ENCODE assay signal across 10 mouse cellular contexts in genomic region chr5:140649881-140650414, GRCm38 (mm10). TPM values are rescaled to one million over a fixed set of nuclear protein-coding genes. Genes with fewer than 3 reads are reported as not detected.
DNase-seq lines count a peak whose midpoint lies in the region; ATAC-seq lines count a peak whose summit lies in the region.
"Had no signal": no experiment of that assay in that cellular context is flagged by ENCODE, and none has a peak within 500 bp of the region (broad histone marks: within the 10 kb centered on the region; RNA-seq: fewer than 3 reads in every experiment).

No protein-coding gene starts in this region.

- H3K4me1 ChIP-seq in kidney, embryonic 14.5 days (ENCODE audit: control insufficient read depth, insufficient read depth, low read length) = peaks cover 39% of the 10 kb centered on the region
- peaks cover 55% of the 10 kb centered on the region for H3K4me1 ChIP-seq in forebrain, embryonic 10.5 days
- H3K4me1 ChIP-seq in intestine, embryonic 16.5 days (ENCODE audit: control insufficient read depth, insufficient read depth, low read length) = peaks cover 54% of the 10 kb centered on the region
- H3K4me1 ChIP-seq in midbrain, embryonic 16.5 days (ENCODE audit: control insufficient read depth, insufficient read depth, low read length) = peaks cover 34% of the 10 kb centered on the region

- H3K9me3 ChIP-seq in kidney, embryonic 14.5 days (ENCODE audit: control insufficient read depth, low read length) = no peaks in the 10 kb centered on the region
- no peaks in the 10 kb centered on the region; the same call in 1 of the 2 replicates for H3K9me3 ChIP-seq in forebrain, embryonic 10.5 days
- no peaks in the 10 kb centered on the region for H3K9me3 ChIP-seq in intestine, embryonic 16.5 days (ENCODE audit: control insufficient read depth, low read length)
- H3K9me3 ChIP-seq in midbrain, embryonic 16.5 days (replicated peaks; ENCODE audit: control insufficient read depth, low read length, poor library complexity, severe bottlenecking) = no peaks in the 10 kb centered on the region

- H3K36me3 ChIP-seq in kidney, embryonic 14.5 days (ENCODE audit: control insufficient read depth, insufficient read depth, low read length) = peaks cover 5% of the 10 kb centered on the region; the same call in 1 of the 2 replicates
- peaks cover 22% of the 10 kb centered on the region for H3K36me3 ChIP-seq in forebrain, embryonic 10.5 days (replicated peaks)
- no peaks in the 10 kb centered on the region for H3K36me3 ChIP-seq in intestine, embryonic 16.5 days (ENCODE audit: control insufficient read depth, insufficient read depth, low read length)
- H3K36me3 ChIP-seq in midbrain, embryonic 16.5 days (ENCODE audit: control insufficient read depth, insufficient read depth, low read length) = no peaks in the 10 kb centered on the region

- H3K4me2 ChIP-seq in kidney, embryonic 14.5 days (replicated peaks; ENCODE audit: low read depth, low read length) = peak overlapping the region; percentile 65
- peak overlapping the region; percentile 82 for H3K4me2 ChIP-seq in intestine, embryonic 16.5 days (ENCODE audit: low read depth, low read length)
- H3K4me2 ChIP-seq in midbrain, embryonic 16.5 days (ENCODE audit: low read length) = peak overlapping the region; percentile 76

- no peak overlapping the region for H3K4me3 ChIP-seq in kidney, embryonic 14.5 days (ENCODE audit: low read length)
- peak overlapping the region; percentile 81 for H3K4me3 ChIP-seq in forebrain, embryonic 10.5 days
- no peak overlapping the region; the same call in 1 of the 2 replicates for H3K4me3 ChIP-seq in intestine, embryonic 16.5 days (ENCODE audit: low read length)
- H3K4me3 ChIP-seq in midbrain, embryonic 16.5 days (ENCODE audit: low read depth, low read length) = no peak overlapping the region

- no peak overlapping the region; the same call in 1 of the 2 replicates for H3K27ac ChIP-seq in kidney, embryonic 14.5 days (ENCODE audit: low read depth, low read length)
- peak overlapping the region; percentile 99 for H3K27ac ChIP-seq in forebrain, embryonic 10.5 days
- H3K27ac ChIP-seq in intestine, embryonic 16.5 days (ENCODE audit: low read length) = peak overlapping the region; percentile 83
- H3K27ac ChIP-seq in midbrain, embryonic 16.5 days (ENCODE audit: low read length) = peak overlapping the region; percentile 90; the same call in 1 of the 2 replicates

- no peak for ATAC-seq in kidney, embryonic 14.5 days (ENCODE audit: low FRiP score, low TSS enrichment)
- ATAC-seq in intestine, embryonic 16.5 days = no peak
- ATAC-seq in midbrain, embryonic 16.5 days = no peak

- H3K9ac ChIP-seq in kidney, embryonic 14.5 days (ENCODE audit: low read depth, low read length) = no peak overlapping the region
- 0 out of 2 replicates have a peak overlapping the region, but pooled peaks have one; percentile 61 for H3K9ac ChIP-seq in intestine, embryonic 16.5 days (ENCODE audit: low read depth, low read length)
- peak overlapping the region; percentile 68; the same call in 1 of the 2 replicates for H3K9ac ChIP-seq in midbrain, embryonic 16.5 days (ENCODE audit: low read depth, low read length)

- WGBS in kidney, embryonic 14.5 days = 50% methylated on average over 7 of the region's 7 CpGs
- 59% methylated on average over 7 of the region's 7 CpGs for WGBS in forebrain, embryonic 10.5 days
- WGBS in intestine, embryonic 16.5 days = 62% methylated on average over 7 of the region's 7 CpGs
- 65% methylated on average over 7 of the region's 7 CpGs for WGBS in midbrain, embryonic 16.5 days

- H3K27me3 ChIP-seq in kidney, embryonic 14.5 days (ENCODE audit: control insufficient read depth, insufficient read depth, low read length) = no peaks in the 10 kb centered on the region
- H3K27me3 ChIP-seq in forebrain, embryonic 10.5 days (ENCODE audit: poor library complexity, severe bottlenecking) = peaks cover 4% of the 10 kb centered on the region; the same call in 1 of the 2 replicates
- H3K27me3 ChIP-seq in intestine, embryonic 16.5 days (replicated peaks; ENCODE audit: control insufficient read depth, insufficient read depth, low read length) = no peaks in the 10 kb centered on the region
- no peaks in the 10 kb centered on the region for H3K27me3 ChIP-seq in midbrain, embryonic 16.5 days (ENCODE audit: control insufficient read depth, insufficient read depth, low read depth, low read length)

- no peak for DNase-seq in kidney, postnatal 14 days
- DNase-seq in forebrain, embryonic 10.5 days (ENCODE audit: extremely low spot score, low spot score) = no peak
- no peak for DNase-seq in left cerebral cortex, adult 18-20 months (ENCODE audit: low spot score in 2 of 2)
- DNase-seq in thymus, postnatal 14 days = no peak
- no peak for DNase-seq in adrenal gland, postnatal 10 days
- DNase-seq: adrenal gland, postnatal 25 days; layer of hippocampus, postnatal 36 days had no signal

RNA-seq across cellular contexts. Expression of gene Ttyh3, which starts 1.1 kb away (rescaled TPM):
- polyA plus RNA-seq in kidney, embryonic 14.5 days (2014; fragmentation: Nextera tagmentation; extraction: Ambion mirVana) = 40.0 and 48.5 TPM in 2 replicates
- 31.6 and 35.7 TPM in 2 replicates for polyA plus RNA-seq in forebrain, embryonic 10.5 days (2016; fragmentation: Nextera tagmentation; extraction: Ambion mirVana)
- polyA plus RNA-seq in intestine, embryonic 16.5 days (2015; fragmentation: Nextera tagmentation; extraction: Ambion mirVana) = 17.0 and 24.3 TPM in 2 replicates
- 56.0 and 61.5 TPM in 2 replicates for polyA plus RNA-seq in midbrain, embryonic 16.5 days (2015; fragmentation: Nextera tagmentation; extraction: Ambion mirVana)
- total RNA-seq in left cerebral cortex, adult 18-20 months (2021) = 100 to 1,000 TPM; 202 to 209 TPM
- total RNA-seq in adrenal gland, postnatal 10 days (2021) = 100 to 1,000 TPM in 1 of 2 experiments, 10 to 100 TPM in 1; 79.8 to 108 TPM

RNA-seq across cellular contexts. Expression of gene Lfng, which starts 42.8 kb away (rescaled TPM):
- 32.2 and 39.0 TPM in 2 replicates for polyA plus RNA-seq in kidney, embryonic 14.5 days (2014; fragmentation: Nextera tagmentation; extraction: Ambion mirVana)
- polyA plus RNA-seq in forebrain, embryonic 10.5 days (2016; fragmentation: Nextera tagmentation; extraction: Ambion mirVana) = 33.1 and 33.3 TPM in 2 replicates
- polyA plus RNA-seq in intestine, embryonic 16.5 days (2015; fragmentation: Nextera tagmentation; extraction: Ambion mirVana) = 11.9 and 13.4 TPM in 2 replicates
- polyA plus RNA-seq in midbrain, embryonic 16.5 days (2015; fragmentation: Nextera tagmentation; extraction: Ambion mirVana) = 18.4 and 23.1 TPM in 2 replicates
- total RNA-seq in left cerebral cortex, adult 18-20 months (2021) = 10 to 100 TPM; 17.0 to 17.1 TPM
- 10 to 100 TPM; 18.2 to 24.6 TPM for total RNA-seq in adrenal gland, postnatal 10 days (2021)

RNA-seq across cellular contexts. Expression of gene Iqce, which starts 52.2 kb away (rescaled TPM):
- 19.4 and 26.8 TPM in 2 replicates for polyA plus RNA-seq in kidney, embryonic 14.5 days (2014; fragmentation: Nextera tagmentation; extraction: Ambion mirVana)
- polyA plus RNA-seq in forebrain, embryonic 10.5 days (2016; fragmentation: Nextera tagmentation; extraction: Ambion mirVana) = 24.0 and 30.5 TPM in 2 replicates
- polyA plus RNA-seq in intestine, embryonic 16.5 days (2015; fragmentation: Nextera tagmentation; extraction: Ambion mirVana) = 16.7 and 18.2 TPM in 2 replicates
- 30.5 and 31.5 TPM in 2 replicates for polyA plus RNA-seq in midbrain, embryonic 16.5 days (2015; fragmentation: Nextera tagmentation; extraction: Ambion mirVana)
- 10 to 100 TPM; 46.5 to 55.3 TPM for total RNA-seq in left cerebral cortex, adult 18-20 months (2021)
- 10 to 100 TPM; 18.9 to 23.6 TPM for total RNA-seq in adrenal gland, postnatal 10 days (2021)

RNA-seq across cellular contexts. Expression of gene Brat1, which starts 54.9 kb away (rescaled TPM):
- polyA plus RNA-seq in kidney, embryonic 14.5 days (2014; fragmentation: Nextera tagmentation; extraction: Ambion mirVana) = 12.0 and 14.6 TPM in 2 replicates
- polyA plus RNA-seq in forebrain, embryonic 10.5 days (2016; fragmentation: Nextera tagmentation; extraction: Ambion mirVana) = 21.5 and 23.6 TPM in 2 replicates
- polyA plus RNA-seq in intestine, embryonic 16.5 days (2015; fragmentation: Nextera tagmentation; extraction: Ambion mirVana) = 19.0 and 20.0 TPM in 2 replicates
- 21.8 and 24.8 TPM in 2 replicates for polyA plus RNA-seq in midbrain, embryonic 16.5 days (2015; fragmentation: Nextera tagmentation; extraction: Ambion mirVana)
- total RNA-seq in left cerebral cortex, adult 18-20 months (2021) = 10 to 100 TPM; 17.6 to 17.8 TPM
- total RNA-seq in adrenal gland, postnatal 10 days (2021) = 10 to 100 TPM; 15.4 to 17.0 TPM
